Mouse (Mus musculus): ENCODE measurements around the gene Rce1. TPM values are rescaled to one million over a fixed set of nuclear protein-coding genes. Genes with fewer than 3 reads are reported as not detected.
A peak's percentile ranks its signal among the peaks of the same experiment; 100 is the strongest.

The Rce1 gene
- polyA plus RNA-seq, 1 experiment from 2014 or later = 74.4 TPM

DNA sequence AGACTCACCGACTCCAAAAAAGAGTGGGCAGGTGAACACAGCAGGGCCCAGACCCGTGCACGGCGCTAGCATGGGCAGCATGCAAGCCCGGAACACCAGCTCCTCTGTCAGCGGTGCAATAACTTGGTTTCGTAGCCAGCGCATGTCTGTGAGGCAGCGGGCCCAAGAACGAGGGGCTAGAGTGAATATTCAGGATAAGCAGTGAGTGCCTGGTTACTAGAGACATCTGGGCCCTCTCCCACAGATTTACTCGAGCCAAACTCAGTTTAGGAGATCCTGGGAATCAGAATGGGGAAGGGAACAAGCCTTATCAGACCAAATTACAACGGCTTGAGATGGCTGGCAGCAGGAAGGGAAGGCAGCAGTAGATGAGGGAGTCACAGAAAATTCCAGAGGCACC lies 1.4 kb downstream of the Rce1 start:
- Histone ChIP-seq H3K4me3 (no peak overlapping the region), H3K4me2 (no peak overlapping the region; the same call in 1 of the 2 replicates), H3K4me1 (peaks cover 20% of the 10 kb centered on the region), H3K27me3 (no peaks in the 10 kb centered on the region), H3K9me3 (no peaks in the 10 kb centered on the region), H3K9ac (no peak overlapping the region), H3K36me3 (peaks cover 24% of the 10 kb centered on the region; the same call in 1 of the 2 replicates), H3K27ac (no peak overlapping the region)
- WGBS = 89% methylated on average over 12 of the region's 12 CpGs
- ATAC-seq (ENCODE audit: borderline replicate concordance, extremely low read depth, low FRiP score, low TSS enrichment) = no peak

DNA sequence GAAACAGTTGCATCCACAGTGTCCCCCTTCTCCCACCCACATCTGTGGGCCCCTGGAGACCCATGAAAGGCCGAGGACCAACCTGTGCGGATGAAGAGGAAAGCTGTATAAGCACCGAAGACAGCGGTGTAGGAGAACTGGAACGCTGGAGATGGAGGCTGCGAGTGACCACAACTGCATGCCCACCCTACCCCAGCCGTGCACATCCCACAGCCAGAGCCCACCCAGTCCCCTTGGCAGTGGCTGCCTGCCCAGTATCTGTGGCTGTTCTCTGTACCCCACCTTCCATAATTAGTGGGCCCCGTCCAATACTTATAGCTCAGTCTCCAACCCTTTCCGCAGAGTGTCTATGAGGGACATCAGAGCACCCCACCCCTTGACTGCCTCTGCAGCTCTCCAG lies 2.0 kb downstream of the Rce1 start:
- H3K9me3 ChIP-seq = no peaks in the 10 kb centered on the region
- 93% methylated on average over 9 of the region's 9 CpGs for WGBS
- no peak overlapping the region for H3K4me3 ChIP-seq
- no peak overlapping the region for H3K4me2 ChIP-seq
- no peak overlapping the region for H3K27ac ChIP-seq
- peaks cover 24% of the 10 kb centered on the region; the same call in 1 of the 2 replicates for H3K36me3 ChIP-seq
- H3K4me1 ChIP-seq = peaks cover 17% of the 10 kb centered on the region
- no peaks in the 10 kb centered on the region for H3K27me3 ChIP-seq
- no peak overlapping the region for H3K9ac ChIP-seq
- no peak for ATAC-seq (ENCODE audit: borderline replicate concordance, extremely low read depth, low FRiP score, low TSS enrichment)

DNA sequence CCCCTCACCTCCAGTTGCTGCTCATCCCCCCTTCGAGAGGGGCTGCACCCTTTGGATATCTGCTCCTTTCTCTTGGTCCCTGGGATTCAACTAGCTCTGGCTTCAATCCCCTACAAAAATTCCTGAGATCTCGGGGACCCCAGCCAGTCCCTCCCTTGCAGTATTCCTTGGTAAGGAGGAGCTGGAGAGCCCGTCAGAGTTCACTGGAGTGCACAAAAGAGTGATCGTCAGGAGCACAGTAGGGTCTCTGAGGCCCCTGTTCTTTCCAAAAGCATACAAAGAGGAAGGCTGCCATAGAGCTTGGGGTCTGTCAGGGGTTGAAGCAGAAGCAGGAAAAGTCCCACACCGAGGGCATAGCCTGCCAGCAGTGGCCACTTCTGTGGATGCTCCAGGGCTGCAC lies 2.7 kb downstream of the Rce1 start:
- Histone ChIP-seq H3K4me3 (no peak overlapping the region), H3K27ac (no peak overlapping the region), H3K4me2 (no peak overlapping the region), H3K4me1 (peaks cover 15% of the 10 kb centered on the region), H3K36me3 (peaks cover 24% of the 10 kb centered on the region; the same call in 1 of the 2 replicates), H3K9ac (no peak overlapping the region), H3K27me3 (no peaks in the 10 kb centered on the region), H3K9me3 (no peaks in the 10 kb centered on the region)
- ATAC-seq (ENCODE audit: borderline replicate concordance, extremely low read depth, low FRiP score, low TSS enrichment) = no peak
- 88% methylated on average over 5 of the region's 5 CpGs for WGBS

DNA sequence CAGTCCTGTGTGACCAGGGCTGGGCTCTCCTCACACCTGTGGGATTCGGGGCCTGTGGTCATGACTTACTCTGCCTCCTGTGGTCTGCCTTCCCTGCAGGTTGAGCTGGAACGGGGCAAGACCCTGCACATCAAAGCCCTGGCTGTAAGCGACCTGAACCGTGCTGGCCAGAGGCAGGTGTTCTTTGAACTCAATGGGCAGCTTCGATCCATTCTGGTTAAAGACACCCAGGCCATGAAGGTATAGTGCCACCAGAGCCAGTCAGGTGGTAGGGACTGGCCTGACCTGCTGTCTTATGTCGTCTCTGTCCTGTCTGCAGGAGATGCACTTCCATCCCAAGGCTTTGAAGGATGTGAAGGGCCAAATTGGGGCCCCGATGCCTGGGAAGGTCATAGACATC lies 4.7 kb downstream of the Rce1 start:
- H3K4me3 ChIP-seq = no peak overlapping the region
- peaks cover 17% of the 10 kb centered on the region for H3K4me1 ChIP-seq
- H3K9me3 ChIP-seq = no peaks in the 10 kb centered on the region
- no peak overlapping the region for H3K9ac ChIP-seq
- no peak for ATAC-seq (ENCODE audit: borderline replicate concordance, extremely low read depth, low FRiP score, low TSS enrichment)
- no peak overlapping the region for H3K4me2 ChIP-seq
- peaks cover 24% of the 10 kb centered on the region; the same call in 1 of the 2 replicates for H3K36me3 ChIP-seq
- 79% methylated on average over 7 of the region's 7 CpGs for WGBS
- no peak overlapping the region for H3K27ac ChIP-seq
- no peaks in the 10 kb centered on the region for H3K27me3 ChIP-seq

DNA sequence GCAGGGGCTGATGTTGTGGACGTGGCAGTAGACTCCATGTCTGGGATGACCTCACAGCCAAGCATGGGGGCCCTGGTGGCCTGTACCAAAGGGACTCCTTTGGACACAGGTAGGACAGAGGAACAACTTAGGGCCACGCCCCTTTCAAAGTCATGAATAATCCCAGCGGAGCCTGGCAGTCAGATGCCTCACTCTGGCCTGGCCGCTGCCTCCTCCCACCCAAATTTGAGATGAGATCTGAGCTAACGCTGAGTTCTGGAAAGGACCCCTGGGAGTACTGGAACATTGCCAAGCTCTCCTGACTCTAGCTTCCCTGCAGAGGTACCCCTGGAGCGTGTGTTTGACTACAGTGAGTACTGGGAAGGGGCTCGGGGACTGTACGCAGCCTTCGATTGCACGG lies 6.0 kb downstream of the Rce1 start:
- Histone ChIP-seq H3K9ac (no peak overlapping the region), H3K4me1 (peaks cover 15% of the 10 kb centered on the region), H3K36me3 (peaks cover 24% of the 10 kb centered on the region; the same call in 1 of the 2 replicates), H3K27me3 (no peaks in the 10 kb centered on the region), H3K27ac (no peak overlapping the region), H3K4me2 (no peak overlapping the region), H3K9me3 (no peaks in the 10 kb centered on the region), H3K4me3 (no peak overlapping the region)
- 72% methylated on average over 10 of the region's 10 CpGs for WGBS
- ATAC-seq (ENCODE audit: borderline replicate concordance, extremely low read depth, low FRiP score, low TSS enrichment) = no peak

DNA sequence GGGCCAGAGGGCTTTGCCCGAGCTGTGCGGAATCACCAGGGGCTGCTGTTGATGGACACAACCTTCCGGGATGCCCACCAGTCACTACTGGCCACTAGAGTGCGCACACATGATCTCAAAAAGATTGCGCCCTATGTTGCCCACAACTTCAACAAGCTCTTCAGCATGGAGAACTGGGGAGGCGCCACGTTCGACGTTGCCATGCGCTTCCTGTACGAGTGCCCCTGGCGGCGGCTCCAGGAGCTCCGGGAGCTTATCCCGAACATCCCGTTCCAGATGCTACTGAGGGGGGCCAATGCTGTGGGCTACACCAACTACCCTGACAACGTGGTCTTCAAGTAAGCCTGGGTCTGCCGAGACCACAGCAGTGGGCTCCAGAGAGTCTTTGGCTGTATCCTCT lies 7.3 kb downstream of the Rce1 start:
- no peak overlapping the region for H3K9ac ChIP-seq
- 30% methylated on average over 18 of the region's 18 CpGs for WGBS
- peaks cover 19% of the 10 kb centered on the region; the same call in 1 of the 2 replicates for H3K36me3 ChIP-seq
- no peaks in the 10 kb centered on the region for H3K27me3 ChIP-seq
- ATAC-seq (ENCODE audit: borderline replicate concordance, extremely low read depth, low FRiP score, low TSS enrichment) = no peak
- no peaks in the 10 kb centered on the region for H3K9me3 ChIP-seq
- H3K4me2 ChIP-seq = no peak overlapping the region
- H3K4me1 ChIP-seq = peaks cover 26% of the 10 kb centered on the region
- no peak overlapping the region for H3K4me3 ChIP-seq
- no peak overlapping the region for H3K27ac ChIP-seq

DNA sequence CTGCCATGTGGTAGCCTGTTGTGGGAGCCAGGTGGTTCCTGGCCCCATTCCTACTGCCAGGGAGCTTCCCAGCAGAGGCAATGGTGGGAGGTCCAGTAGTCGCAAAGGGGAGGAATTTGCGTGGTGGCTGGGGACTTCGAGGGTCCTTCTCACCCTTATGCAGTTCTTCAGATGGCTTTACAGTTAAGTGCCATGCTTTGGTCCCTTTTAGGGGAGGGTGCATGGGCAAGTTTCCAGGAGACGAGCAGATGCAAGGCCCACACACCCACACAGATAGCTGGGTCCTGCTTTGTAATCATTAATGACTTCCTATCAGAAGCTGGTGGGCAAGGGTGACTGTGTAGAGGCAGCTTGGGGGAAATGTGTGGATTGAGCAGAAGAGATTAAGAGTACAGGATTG lies 8.9 kb downstream of the Rce1 start:
- H3K4me1 ChIP-seq = peaks cover 29% of the 10 kb centered on the region
- ATAC-seq (ENCODE audit: borderline replicate concordance, extremely low read depth, low FRiP score, low TSS enrichment) = no peak
- H3K4me3 ChIP-seq = peak overlapping the region; percentile 94; the same call in 1 of the 2 replicates
- H3K9ac ChIP-seq = 0 out of 2 replicates have a peak overlapping the region, but pooled peaks have one; percentile 94
- 20% methylated on average over 4 of the region's 4 CpGs for WGBS
- H3K4me2 ChIP-seq = peak overlapping the region; percentile 87; the same call in 1 of the 2 replicates
- peaks cover 20% of the 10 kb centered on the region for H3K36me3 ChIP-seq
- H3K27me3 ChIP-seq = no peaks in the 10 kb centered on the region
- no peaks in the 10 kb centered on the region for H3K9me3 ChIP-seq
- peak overlapping the region; percentile 93; the same call in 1 of the 2 replicates for H3K27ac ChIP-seq

DNA sequence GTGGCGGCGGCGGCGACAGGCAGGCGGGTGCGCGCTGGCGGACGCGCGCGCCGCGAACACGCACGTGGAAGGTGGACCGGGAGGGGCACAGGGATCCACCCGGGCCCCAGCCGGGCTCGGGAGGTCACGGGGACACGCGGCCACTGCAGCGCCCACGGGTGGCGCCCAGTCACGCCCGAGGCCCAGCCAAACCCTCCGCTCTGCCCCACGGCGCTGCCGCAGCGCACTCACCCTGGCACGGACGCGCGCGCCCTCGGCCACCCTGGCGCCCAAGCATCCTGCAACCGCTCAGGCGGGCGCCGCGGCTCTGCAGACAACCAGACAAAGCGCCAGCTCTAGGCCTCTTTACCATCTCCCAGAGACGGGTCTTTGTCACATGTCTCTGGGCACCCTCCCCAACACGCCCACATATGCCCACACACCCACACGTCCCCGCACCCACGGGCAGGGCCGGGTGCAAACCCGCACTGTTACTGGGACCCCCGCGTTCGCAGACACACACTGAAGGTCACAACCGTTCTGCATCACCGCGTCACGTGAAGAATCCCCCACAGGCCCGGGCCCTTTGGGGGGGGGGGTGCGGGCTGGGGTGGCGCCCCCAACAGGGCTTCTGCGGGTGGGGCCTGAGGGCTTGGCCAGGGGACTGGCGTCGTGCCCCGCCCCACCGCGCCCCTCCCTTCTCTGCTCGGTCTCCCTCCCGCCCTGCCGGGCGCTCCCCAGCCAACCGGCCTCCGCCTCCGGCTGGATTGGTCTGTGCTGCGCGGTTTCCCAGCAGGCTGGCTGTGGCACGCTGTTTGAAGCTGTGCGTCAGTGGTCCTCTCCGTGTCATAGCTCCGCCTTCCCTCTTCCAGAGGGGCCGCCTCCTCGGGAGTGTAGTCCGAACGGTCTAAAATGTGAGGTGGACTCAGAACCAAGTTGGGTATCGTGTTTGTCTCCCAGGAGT lies 10.0 kb downstream of the Rce1 start, which contains the start of gene Lrfn4:
Gene Lrfn4 (minus strand): TSS at position 517 of the 943 bp plus-strand sequence.
- Histone ChIP-seq H3K36me3 (peaks cover 20% of the 10 kb centered on the region), H3K4me3 (peak within 1 kb of the TSS; percentile 94), H3K4me1 (peaks cover 29% of the 10 kb centered on the region), H3K9ac (peak within 1 kb of the TSS; percentile 94), H3K4me2 (peak within 1 kb of the TSS; percentile 87), H3K27ac (peak within 1 kb of the TSS; percentile 93), H3K27me3 (no peaks in the 10 kb centered on the region), H3K9me3 (no peaks in the 10 kb centered on the region)
- peak; percentile 94 for ATAC-seq (ENCODE audit: borderline replicate concordance, extremely low read depth, low FRiP score, low TSS enrichment)
- whole genome bisulfite sequencing = under 1% methylated on average over 75 of the region's 87 CpGs

DNA sequence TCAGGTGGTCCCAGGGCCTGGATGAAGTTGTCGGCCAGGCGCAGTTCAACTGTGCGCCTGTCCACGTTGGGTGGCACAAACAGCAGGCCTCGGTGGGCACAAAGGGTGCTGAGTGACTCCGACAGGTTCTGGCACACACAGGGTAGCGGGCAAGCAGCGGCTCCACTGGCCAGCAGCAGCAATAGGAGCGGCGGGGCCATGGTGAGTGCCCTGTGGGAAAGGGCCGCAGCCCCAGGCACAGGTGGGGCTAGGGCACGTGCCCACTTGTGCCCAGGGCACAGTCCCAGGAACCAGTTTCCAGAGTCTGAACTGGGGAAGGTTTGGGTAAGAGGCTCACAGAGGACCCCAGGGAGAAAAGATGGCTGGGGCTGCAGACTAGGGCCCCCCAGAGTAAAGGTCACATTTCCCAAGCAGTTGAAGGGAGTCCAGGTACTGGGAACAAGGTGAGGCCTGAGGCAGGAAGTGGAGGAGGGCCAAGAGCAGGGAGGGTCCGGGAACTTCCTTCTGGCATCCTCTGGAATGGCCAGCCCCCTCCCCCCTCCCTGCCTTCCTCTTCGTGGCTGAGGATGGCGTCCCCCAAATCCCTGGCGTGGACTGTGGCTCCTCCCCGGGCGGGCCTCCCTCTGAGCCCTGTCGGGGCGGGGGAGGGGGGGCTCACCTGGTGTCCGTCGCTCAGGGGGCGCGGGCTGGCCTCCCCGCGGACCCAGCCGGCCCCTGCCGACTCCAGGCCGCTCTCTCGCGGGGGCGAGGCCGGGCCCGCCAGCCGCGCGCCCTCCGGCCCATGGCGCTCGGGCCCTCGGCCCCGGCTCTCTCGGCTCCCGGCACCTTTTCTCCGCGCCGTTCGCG lies 10.9 kb downstream of the Rce1 start:
- H3K27ac ChIP-seq = peak overlapping the region; percentile 93
- H3K4me2 ChIP-seq = peak overlapping the region; percentile 87
- H3K9me3 ChIP-seq = no peaks in the 10 kb centered on the region
- WGBS = 16% methylated on average over 47 of the region's 49 CpGs
- H3K36me3 ChIP-seq = peaks cover 20% of the 10 kb centered on the region
- peak overlapping the region; percentile 94 for H3K9ac ChIP-seq
- peak; percentile 7; the same call in 1 of the 2 replicates for ATAC-seq (ENCODE audit: borderline replicate concordance, extremely low read depth, low FRiP score, low TSS enrichment)
- H3K4me1 ChIP-seq = peaks cover 29% of the 10 kb centered on the region
- peak overlapping the region; percentile 94 for H3K4me3 ChIP-seq
- H3K27me3 ChIP-seq = no peaks in the 10 kb centered on the region

DNA sequence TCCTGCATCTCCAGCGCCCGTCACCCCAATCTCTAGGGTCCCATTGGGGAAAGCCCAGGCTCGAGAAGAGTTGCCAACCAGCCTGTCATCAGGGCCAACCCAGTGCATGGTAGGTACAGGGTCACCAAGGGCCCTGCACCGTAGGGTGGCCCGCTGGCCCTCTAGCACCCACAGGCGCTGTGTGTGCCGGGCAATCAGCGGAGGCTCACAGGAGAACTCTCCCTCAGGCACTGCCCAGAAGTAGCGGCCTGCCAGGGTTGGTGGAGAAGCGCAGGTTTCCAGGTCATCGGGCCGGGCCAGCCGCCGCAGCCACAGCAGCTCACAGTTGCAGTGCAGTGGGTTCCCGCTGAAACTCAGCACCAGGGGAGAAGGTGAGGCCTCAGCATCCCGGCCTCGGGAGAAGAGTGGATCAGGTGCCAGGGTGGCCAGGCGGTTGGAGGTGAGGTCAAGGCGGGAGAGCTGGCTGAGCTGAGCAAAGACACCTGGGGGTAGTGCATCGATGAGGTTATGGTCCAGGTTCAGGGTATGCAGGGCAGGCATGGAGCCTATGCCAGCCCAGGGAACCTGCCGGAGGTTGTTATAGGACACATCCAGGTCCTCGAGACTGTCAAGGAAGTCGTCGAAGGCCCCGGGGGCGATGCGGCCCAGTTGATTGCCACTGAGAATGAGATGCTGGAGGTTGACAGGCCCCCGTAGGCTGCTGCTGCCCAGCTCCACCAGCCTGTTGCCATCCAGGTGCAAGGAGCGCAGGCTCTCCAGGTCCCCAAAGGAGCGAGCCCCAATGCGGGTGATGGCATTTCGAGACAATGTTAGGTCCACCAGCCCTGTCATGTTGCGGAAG lies 11.8 kb downstream of the Rce1 start:
- peaks cover 29% of the 10 kb centered on the region for H3K4me1 ChIP-seq

More for the DNA sequence above, 11.8 kb downstream of the Rce1 start:
- peak overlapping the region; percentile 94 for H3K4me3 ChIP-seq
- peaks cover 20% of the 10 kb centered on the region for H3K36me3 ChIP-seq
- H3K9me3 ChIP-seq = no peaks in the 10 kb centered on the region
- WGBS = 81% methylated on average over 33 of the region's 33 CpGs
- H3K27ac ChIP-seq = peak overlapping the region; percentile 93
- no peak for ATAC-seq (ENCODE audit: borderline replicate concordance, extremely low read depth, low FRiP score, low TSS enrichment)
- H3K27me3 ChIP-seq = no peaks in the 10 kb centered on the region
- H3K9ac ChIP-seq = no peak overlapping the region; the same call in 1 of the 2 replicates
- peak overlapping the region; percentile 87 for H3K4me2 ChIP-seq

Measured in lung, embryonic 15.5 days (tissue).